Mouse (Mus musculus) lung, adult 2 months (tissue): ENCODE measurements around the gene Pacrg. TPM values are rescaled to one million over a fixed set of nuclear protein-coding genes. Genes with fewer than 3 reads are reported as not detected.

Experiments
- DNase-seq: peaks from one replicate; pipeline ENCODE4 v3.0.0; 2022
- H3K4me1 ChIP-seq: fragments of 200-500 bp; 2 replicates; pipeline ENCODE4 v1.6.1; 2011; ENCODE audit warnings: low read length; ENCODE audit not compliant: control insufficient read depth, insufficient read depth
- H3K4me3 ChIP-seq: fragments of 200-500 bp; replicated peaks from 2 replicates; pipeline ENCODE3; 2011; ENCODE audit warnings: low read depth, mild to moderate bottlenecking, control low read depth, low read length; ENCODE audit errors: extremely low read depth
- CTCF ChIP-seq: fragments of 200-500 bp; IDR thresholded peaks from 2 replicates; pipeline ENCODE4 v1.5.1; 2011; ENCODE audit warnings: mild to moderate bottlenecking, low read length, control low read depth; ENCODE audit not compliant: insufficient read depth
- POLR2A ChIP-seq: fragments of 200-500 bp; IDR thresholded peaks from 2 replicates; pipeline ENCODE4 v1.6.1; 2011; ENCODE audit warnings: low read depth, mild to moderate bottlenecking, control low read depth, low read length, borderline replicate concordance; ENCODE audit errors: extremely low read depth
- WGBS: fragments of 180-500 bp; shearing (Covaris S2); methylation state at CpG from one replicate; pipeline ENCODE4 v1.1.7; 2018; 5-methylcytosine and 5-hydroxymethylcytosine counted together
- polyA plus RNA-seq: library from polyadenylated mRNA; depleted of rRNA; stranded (reverse); fragments of >200 nt; gene quantifications from 2 replicates; pipeline ENCODE4 v1.2.3, GENCODE M21; 2012

The Pacrg gene
- polyA plus RNA-seq, 1 experiment = 3.5 TPM

DNA sequence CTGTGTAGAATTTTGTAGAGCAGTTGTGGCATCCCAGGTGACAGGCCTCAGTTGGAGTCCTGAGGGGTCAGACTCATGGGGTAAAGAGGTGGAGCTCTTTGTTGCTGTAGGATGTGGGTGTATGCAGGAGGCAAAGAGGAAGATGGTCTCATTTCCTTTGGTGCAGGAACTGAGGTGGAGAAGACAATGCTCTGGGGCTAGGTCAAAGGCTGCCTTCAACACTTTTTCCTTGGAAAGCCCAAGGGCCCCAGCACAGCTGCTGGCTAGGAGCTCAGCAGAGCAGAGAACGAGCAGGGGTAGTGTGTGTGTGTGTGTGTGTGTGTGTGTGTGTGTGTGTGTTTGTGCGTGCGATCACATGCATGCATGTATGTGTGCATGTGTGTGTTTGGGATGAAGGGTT is 387.3 kb downstream of the Pacrg start:
- WGBS = 64% methylated on average over 3 of the region's 3 CpGs
- Histone ChIP-seq H3K4me1 (no peaks in the 10 kb centered on the region), H3K4me3 (no peak overlapping the region)
- TF ChIP-seq CTCF = no peak
- no peak for TF ChIP-seq POLR2A
- no peak for DNase-seq

DNA sequence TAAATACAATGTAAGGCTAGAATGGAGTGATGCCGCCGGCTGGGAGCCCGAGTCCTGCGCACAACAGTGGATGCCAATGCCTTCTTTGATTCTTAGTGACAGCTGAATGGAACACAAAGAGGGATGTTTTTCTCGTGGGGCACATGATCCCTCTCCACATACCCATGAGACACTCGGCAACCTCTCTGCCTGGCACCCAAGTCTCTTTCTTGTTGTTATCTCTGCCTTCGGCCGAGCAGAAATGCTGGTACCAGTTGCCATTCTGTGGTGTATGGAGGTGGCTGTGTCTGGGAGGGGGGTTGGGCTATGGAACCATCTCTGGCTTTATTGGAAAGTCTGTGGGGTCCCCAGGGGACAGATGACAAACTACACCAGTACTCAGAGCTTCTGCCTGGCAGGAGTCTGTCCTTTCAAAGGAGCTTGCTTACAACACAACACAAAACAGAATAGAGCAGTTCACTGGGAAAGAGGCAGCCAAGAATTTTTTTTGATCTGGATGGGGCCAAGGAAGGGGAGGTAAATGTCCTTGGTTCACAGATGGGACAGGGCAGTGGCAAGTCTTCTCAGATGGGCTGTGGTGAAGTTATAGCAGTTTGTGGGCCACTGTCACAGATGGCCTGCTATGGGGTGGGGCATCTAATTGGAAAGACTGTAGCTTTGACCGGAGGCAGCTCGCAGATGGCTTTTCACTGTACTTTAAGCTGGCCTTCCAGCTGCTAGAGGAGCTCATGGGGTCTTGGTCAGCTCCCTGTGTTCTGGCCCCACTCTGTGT is 388.6 kb downstream of the Pacrg start:
- DNase-seq = no peak
- WGBS = 84% methylated on average over 10 of the region's 10 CpGs
- no peak overlapping the region for H3K4me3 ChIP-seq
- H3K4me1 ChIP-seq = no peaks in the 10 kb centered on the region
- TF ChIP-seq POLR2A = no peak

DNA sequence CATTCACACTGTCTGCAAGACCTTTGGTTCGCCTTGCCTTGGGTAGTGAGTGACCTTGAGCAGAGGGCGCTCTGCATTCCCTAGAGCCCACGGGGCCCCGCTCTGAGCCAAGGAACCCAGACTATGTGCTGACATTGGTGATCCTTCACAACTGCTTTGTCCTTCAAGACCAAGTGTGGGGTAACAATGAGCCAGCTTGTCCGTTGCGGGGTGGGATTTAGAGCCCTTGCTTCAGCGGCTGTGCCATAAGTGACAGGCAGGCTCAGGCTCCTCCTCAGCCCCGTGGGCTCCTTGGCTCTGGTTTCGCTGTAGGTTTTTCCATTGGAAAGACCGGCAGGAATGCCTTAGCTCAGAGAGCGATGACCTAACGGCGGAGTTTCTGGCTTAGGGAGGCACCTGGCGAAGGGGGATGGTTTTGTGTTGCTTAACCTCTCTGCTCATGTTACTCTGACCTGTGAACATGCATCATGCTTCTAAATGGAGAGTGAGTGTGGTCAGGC is 390.3 kb downstream of the Pacrg start:
- TF ChIP-seq CTCF (no peak), POLR2A (no peak)
- Histone ChIP-seq H3K4me3 (no peak overlapping the region), H3K4me1 (no peaks in the 10 kb centered on the region)
- DNase-seq = no peak
- 84% methylated on average over 14 of the region's 14 CpGs for WGBS

DNA sequence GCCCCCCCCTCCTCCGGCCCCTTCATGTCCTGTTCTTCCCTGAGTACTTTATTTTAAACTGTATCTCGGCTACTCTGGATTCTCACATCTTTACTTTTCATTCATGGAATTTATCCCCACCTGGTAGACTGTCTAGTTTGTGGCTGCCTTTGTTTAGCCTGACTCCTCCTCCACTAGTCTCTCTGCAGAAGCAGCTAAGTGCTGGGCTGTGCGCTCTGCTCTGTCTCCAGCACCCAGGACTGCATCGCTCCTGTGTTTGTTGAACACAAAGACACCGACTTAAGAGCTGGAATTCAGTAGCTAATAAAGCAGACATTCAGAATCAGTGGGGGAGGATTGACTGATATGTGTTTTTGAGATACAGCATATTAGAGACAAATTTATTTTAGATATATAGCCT is 391.7 kb downstream of the Pacrg start:
- no peak for TF ChIP-seq POLR2A
- no peak for TF ChIP-seq CTCF
- Histone ChIP-seq H3K4me3 (no peak overlapping the region), H3K4me1 (no peaks in the 10 kb centered on the region)
- 79% methylated on average over 5 of the region's 5 CpGs for WGBS
- DNase-seq = no peak

DNA sequence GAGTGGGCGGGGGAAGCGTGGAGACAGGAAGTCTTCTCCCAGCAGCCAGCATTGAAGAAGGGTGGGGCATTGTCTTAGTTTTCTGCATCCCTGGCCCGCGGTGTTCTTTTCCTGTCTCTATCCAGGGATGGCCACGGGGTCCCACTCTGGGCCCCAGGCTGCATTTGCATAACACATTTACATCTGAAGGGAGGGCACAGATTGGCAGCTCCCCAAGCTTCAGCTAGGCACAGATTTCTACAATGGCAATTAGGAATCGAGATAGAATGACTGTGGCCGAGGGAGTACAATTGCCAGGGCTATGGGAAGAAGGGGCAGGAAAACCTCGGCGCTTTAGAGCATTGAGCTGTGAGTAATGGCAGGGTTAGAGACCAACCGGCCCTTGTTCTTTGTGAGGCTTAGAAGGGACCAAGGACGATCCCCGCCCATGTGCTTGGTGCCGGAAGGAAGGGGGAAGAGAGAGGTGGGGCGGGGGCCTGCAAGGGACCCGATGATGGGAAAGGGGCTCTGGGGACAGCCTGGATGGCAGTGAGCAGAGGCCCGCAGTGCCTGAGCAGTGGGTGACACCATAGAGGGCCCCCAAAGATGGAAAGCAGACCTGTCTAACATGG is 398.5 kb downstream of the Pacrg start:
- TF ChIP-seq POLR2A (no peak), CTCF (no peak)
- 54% methylated on average over 16 of the region's 16 CpGs for WGBS
- DNase-seq = no peak
- no peaks in the 10 kb centered on the region for H3K4me1 ChIP-seq
- H3K4me3 ChIP-seq = no peak overlapping the region

DNA sequence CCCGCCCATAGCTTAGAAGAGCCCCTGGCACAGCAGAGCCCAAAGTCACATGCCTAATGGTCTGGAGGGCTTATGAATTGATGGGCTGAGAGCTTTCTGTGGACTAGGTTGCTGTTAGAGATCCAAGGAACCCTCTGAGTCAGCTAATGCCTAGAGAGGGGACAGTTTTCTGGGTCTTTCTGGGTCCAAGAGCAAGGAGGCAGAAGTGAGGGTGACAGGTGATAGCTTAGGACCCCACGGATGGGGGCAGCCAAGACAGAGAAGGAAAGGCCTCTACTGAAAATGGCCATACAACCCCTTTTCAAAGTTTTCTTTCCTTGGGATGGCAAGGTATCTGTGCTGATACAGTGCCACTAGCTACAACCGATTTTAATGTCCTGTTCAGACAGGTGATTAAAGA is 399.1 kb downstream of the Pacrg start:
- Histone ChIP-seq H3K4me1 (no peaks in the 10 kb centered on the region), H3K4me3 (no peak overlapping the region)
- TF ChIP-seq POLR2A = no peak
- no peak for TF ChIP-seq CTCF
- DNase-seq = no peak
- 84% methylated on average over 3 of the region's 3 CpGs for WGBS

DNA sequence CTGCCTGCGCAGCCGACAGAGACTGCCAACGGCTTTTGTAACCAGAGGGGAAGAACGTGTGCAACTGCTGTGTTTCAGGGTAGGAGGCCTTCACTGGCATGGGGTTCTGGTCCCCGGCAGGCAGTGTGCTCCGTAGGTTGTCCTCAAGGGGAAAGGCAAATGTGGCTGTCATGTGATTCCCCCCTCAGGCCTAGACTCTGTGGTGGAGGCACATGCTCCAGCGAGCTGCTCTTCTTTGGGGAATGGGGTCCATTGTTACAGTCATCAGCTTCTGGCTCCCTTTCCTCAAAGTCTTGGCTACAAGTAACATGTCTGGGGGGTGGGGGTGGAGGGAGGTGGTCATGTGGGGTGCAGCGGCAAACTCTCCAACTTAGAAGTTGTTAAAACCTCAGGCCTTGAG is 400.3 kb downstream of the Pacrg start:
- H3K4me1 ChIP-seq = no peaks in the 10 kb centered on the region
- DNase-seq = no peak
- WGBS = 86% methylated on average over 8 of the region's 8 CpGs
- TF ChIP-seq CTCF (no peak), POLR2A (no peak)
- no peak overlapping the region for H3K4me3 ChIP-seq

DNA sequence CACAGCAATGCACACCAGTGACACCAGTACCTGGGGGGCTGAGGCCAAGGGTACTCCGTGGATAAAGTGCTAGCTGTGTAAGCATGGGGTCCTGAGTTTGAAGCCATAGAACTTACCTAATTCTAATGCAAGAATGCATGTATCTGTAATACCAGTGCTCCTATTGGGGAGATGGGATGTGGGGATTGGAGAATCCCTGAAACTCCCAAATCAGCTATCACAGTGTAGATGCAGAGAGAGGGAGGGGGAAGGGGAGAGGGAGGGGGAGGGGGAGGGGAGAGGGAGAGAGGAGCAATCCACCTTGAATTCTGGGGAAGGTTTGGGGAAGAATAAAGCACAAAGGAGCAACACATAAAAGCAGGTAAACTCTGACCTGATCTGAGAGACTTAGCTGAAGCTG is 405.2 kb downstream of the Pacrg start:
- TF ChIP-seq CTCF = no peak
- no peak for TF ChIP-seq POLR2A
- DNase-seq = no peak
- no peaks in the 10 kb centered on the region for H3K4me1 ChIP-seq
- H3K4me3 ChIP-seq = no peak overlapping the region
- WGBS = 67% methylated on average over 1 of the region's 1 CpGs

DNA sequence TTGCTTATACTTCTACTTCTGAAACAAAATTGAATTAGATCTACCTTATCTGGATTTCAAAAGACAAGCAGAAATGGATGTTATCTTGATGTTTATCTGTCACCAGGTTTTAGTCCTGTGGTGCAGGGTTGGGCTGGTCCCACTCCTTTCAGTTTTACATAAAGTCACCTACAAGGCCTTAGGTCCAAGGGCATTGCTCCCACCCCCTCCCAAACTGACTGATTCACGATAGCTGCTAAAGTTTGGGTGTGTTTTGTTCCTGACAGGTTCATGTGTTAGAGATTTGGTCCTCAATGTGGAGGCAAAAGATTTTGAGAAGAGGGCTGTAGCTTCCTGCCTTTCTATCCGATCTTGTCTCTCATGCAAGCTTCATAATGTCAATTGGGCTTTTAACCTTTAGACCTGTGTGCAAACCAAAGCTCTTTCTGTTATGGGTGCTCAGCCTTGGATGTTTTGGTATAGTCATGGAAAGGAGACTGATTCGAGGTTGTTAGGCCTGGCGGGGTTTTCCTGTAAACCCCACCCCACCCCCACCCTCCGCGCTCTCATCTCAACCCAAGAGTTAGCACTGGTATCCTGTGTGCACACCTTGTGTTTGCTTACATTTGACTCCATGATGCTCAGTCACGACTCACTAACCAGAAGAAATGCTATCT is 407.5 kb downstream of the Pacrg start:
- H3K4me3 ChIP-seq = no peak overlapping the region
- no peaks in the 10 kb centered on the region for H3K4me1 ChIP-seq
- no peak for TF ChIP-seq CTCF
- TF ChIP-seq POLR2A = no peak
- WGBS = 91% methylated on average over 7 of the region's 7 CpGs
- no peak for DNase-seq

DNA sequence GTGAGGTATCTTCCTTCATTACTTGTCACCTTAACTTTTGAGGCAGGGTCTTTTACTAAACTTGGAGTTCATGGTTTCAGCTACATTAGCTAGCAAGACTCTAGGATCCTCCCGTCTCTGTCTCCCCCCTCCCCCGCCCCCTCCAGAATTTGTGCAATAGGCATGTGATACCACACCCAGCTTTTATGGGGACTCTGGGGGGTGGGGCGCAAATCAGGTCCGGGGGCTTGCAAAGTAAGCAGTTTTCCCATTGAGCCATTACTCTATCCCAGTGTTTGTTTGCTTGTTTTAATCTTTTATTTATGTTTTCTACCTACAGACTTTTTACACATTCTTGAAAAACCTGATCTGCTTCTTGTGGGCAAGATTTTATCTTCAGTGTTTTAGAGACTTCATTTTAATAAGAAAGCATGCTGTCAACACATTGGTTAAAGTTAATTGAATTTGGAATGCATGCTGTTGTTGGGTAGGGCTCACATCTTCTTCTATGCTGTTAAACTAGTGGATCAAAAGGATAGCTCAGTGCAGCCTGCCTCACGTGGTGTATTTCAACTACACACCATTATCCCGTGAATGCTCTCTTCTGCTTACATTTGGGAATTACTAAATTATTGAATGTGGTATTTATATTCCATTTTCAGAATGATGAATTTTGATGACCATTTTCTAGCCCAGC is 408.1 kb downstream of the Pacrg start:
- Histone ChIP-seq H3K4me3 (no peak overlapping the region), H3K4me1 (no peaks in the 10 kb centered on the region)
- WGBS = 73% methylated on average over 6 of the region's 6 CpGs
- DNase-seq = no peak
- no peak for TF ChIP-seq CTCF
